Mouse (Mus musculus) kidney, adult 11 months (tissue): Measurements from ENCODE around the gene Cyp39a1.

Experiments used
- DNase-seq: peaks from one replicate; pipeline ENCODE4 v3.0.0; 2022

Gene Cyp39a1

GRCm38 (mm10) chr17:43791751-43792150, 124.5 kb downstream of the Cyp39a1 start:
- DNase-seq: no peak

GRCm38 (mm10) chr17:43794731-43795280, 127.6 kb downstream of the Cyp39a1 start:
- no peak for DNase-seq
